Mouse (Mus musculus): ENCODE data around the gene Tle6.
A peak's percentile ranks its signal among the peaks of the same experiment; 100 is the strongest.

Gene Tle6

GRCm38 (mm10) chr10:81560719-81561459 lies 40.0 kb downstream of the Tle6 start:
- DNase-seq (ENCODE audit: low spot score) = no peak

GRCm38 (mm10) chr10:81559627-81560539 lies 41.0 kb downstream of the Tle6 start:
- DNase-seq (ENCODE audit: low spot score) = no peak

- no peak for DNase-seq (ENCODE audit: low spot score)
These were observed 41.7 kb downstream of the Tle6 start, which contains the start of gene Aes for GRCm38 (mm10) chr10:81559163-81559626. Gene Aes (plus strand): TSS chr10:81559488.

GRCm38 (mm10) chr10:81557491-81557890 lies 43.4 kb downstream of the Tle6 start:
- no peak for DNase-seq (ENCODE audit: low spot score)

- no peak for DNase-seq (ENCODE audit: low spot score)
These were observed 44.6 kb downstream of the Tle6 start for GRCm38 (mm10) chr10:81556282-81556681.

GRCm38 (mm10) chr10:81553807-81554755 lies 46.8 kb downstream of the Tle6 start:
- no peak for DNase-seq (ENCODE audit: low spot score)

GRCm38 (mm10) chr10:81553232-81553631 lies 47.6 kb downstream of the Tle6 start:
- no peak for DNase-seq (ENCODE audit: low spot score)

GRCm38 (mm10) chr10:81551597-81552102 lies 49.2 kb downstream of the Tle6 start:
- no peak for DNase-seq (ENCODE audit: low spot score)

- no peak for DNase-seq (ENCODE audit: low spot score)
These were observed 50.6 kb downstream of the Tle6 start for GRCm38 (mm10) chr10:81550257-81550656.

- no peak for DNase-seq (ENCODE audit: low spot score)
These were observed 51.9 kb downstream of the Tle6 start for GRCm38 (mm10) chr10:81548944-81549343.

GRCm38 (mm10) chr10:81546788-81547571 lies 53.9 kb downstream of the Tle6 start:
- no peak for DNase-seq (ENCODE audit: low spot score)

GRCm38 (mm10) chr10:81546332-81546731 lies 54.5 kb downstream of the Tle6 start:
- no peak for DNase-seq (ENCODE audit: low spot score)

GRCm38 (mm10) chr10:81545161-81545747 lies 55.6 kb downstream of the Tle6 start, which contains the start of gene Gna11:
Gene Gna11 (minus strand): TSS chr10:81545190.
- DNase-seq (ENCODE audit: low spot score) = peak; percentile 98

- no peak for DNase-seq (ENCODE audit: low spot score)
These were observed 56.3 kb downstream of the Tle6 start for GRCm38 (mm10) chr10:81544296-81545160.

- no peak for DNase-seq (ENCODE audit: low spot score)
These were observed 57.2 kb downstream of the Tle6 start for GRCm38 (mm10) chr10:81543633-81544032.

- DNase-seq (ENCODE audit: low spot score) = no peak
These were observed 58.0 kb downstream of the Tle6 start for GRCm38 (mm10) chr10:81542727-81543460.

- DNase-seq (ENCODE audit: low spot score) = no peak
These were observed 59.1 kb downstream of the Tle6 start for GRCm38 (mm10) chr10:81541803-81542202.

GRCm38 (mm10) chr10:81541363-81541762 lies 59.5 kb downstream of the Tle6 start:
- DNase-seq (ENCODE audit: low spot score) = no peak

Data from urinary bladder, postnatal 10 days (tissue).